Mouse (Mus musculus): ENCODE measurements around the gene Siah1b. TPM values are rescaled to one million over a fixed set of nuclear protein-coding genes. Genes with fewer than 3 reads are reported as not detected.

Gene Siah1b
- total RNA-seq, 2 experiments from 2014 or later: 8.6 to 13.1 TPM

DNA sequence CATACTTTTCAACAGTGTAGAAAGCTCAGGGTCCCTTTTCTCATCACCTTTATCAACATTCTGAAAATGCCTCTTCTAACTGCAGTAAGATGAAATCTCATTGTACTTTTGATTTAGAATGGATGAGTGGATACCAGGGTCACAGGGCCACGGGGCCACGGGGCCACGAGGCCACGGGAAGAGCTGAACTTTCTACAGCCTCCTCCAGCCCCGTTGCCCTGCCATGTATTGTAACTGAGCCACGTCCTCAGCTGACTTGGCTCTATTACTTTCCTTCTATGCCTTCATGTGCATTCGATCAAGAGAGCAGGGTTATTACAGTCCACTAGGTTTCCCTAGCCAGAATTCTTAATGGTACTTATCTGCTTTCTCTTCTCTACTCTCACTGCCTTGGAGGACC is 40.4 kb downstream of the Siah1b start:
- ATAC-seq (replicated peaks; ENCODE audit: poor library complexity, severe bottlenecking): no peak

DNA sequence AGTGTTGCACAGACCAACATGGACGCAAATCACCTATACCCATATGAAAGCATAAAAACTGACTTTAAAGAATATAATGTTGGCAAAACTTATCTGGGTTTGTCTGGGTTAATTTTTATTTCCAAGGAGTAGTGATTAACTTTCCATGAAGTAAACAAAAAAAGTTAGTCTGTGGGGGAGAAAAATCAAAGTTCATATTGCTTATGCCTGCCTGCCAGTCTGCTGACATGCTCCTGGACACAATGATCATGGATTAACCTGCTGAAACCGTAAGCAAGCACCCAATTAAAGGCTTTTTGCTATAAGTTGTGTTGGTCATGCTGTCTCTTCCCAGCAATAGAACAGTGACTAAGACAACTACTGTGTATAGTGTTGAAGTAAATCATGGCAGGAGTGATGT is 40.9 kb downstream of the Siah1b start:
- no peak for ATAC-seq (replicated peaks; ENCODE audit: poor library complexity, severe bottlenecking)

DNA sequence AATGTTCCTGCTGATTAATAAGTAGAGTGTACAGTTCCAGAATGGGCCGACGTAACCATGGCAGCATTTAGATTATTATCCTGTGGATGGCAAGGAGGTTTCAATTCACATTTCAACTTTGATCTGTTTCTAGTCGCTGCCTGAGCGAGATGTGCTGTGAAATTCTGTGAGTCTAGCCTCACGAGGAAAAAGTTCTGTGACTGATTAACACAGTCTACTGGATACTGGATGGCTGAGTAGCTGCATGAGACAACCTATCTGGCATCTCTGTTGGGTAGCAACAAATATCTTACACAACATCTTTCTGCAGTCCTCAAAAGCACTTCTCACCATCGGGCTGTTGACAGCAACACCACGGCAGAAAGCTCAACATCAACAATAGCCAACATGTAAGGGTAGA is 43.8 kb downstream of the Siah1b start:
- no peak for ATAC-seq (replicated peaks; ENCODE audit: poor library complexity, severe bottlenecking)

DNA sequence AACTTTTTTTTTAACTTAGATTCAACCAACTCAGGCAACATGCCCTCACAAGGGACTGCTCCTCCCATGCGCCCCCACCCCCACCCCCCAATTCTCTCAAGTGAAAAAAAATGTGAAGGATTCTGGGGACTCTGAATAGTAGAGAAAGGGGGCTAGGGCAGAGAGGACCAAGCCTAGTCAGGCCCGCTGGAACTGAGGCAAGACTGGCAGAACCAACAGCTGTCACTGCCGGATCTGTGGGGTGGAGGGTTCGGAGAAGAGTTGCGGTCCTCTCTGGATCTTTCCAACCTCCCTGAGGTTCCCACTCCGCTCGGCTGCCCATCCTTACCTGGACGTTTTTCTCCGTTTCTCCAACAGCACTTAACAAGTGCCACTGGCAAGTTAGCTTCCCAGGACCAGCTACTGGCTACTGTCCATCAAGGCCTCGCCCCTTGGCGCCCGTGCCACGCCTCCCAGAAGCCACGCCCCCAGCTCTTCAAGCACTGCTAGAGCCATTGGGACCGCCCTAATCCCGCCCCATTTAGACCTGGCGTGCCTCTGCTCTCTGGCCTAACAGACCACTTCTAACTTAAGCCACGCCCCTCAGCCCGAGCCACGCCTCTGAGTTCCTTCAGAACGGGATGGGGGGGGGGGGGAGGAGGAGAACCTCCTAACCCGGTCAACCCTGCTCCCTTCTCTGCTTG is 48.5 kb downstream of the Siah1b start, which contains the start of gene Car5b:
Gene Car5b (minus strand): TSS at position 391 of the 683 bp plus-strand sequence.
- ATAC-seq (replicated peaks; ENCODE audit: poor library complexity, severe bottlenecking): peak; percentile 100

Other genes with a start within 250 kb of the Siah1b start
- gene Ap1s2, start 167.5 kb downstream of the Siah1b start, total RNA-seq (2014; fragmentation: Nextera tagmentation): 48.8 and 68.5 TPM in 2 replicates
- 32.0 and 38.7 TPM in 2 replicates for gene Ap1s2, start 167.5 kb downstream of the Siah1b start, total RNA-seq (2017)
- 28.7 and 44.5 TPM in 2 replicates for gene Zrsr2, start 117.8 kb downstream of the Siah1b start, total RNA-seq (2014; fragmentation: Nextera tagmentation)
- 42.5 and 65.0 TPM in 2 replicates for gene Zrsr2, start 117.8 kb downstream of the Siah1b start, total RNA-seq (2017)
- not detected in 2 replicates for gene Car5b, start 48.5 kb downstream of the Siah1b start, total RNA-seq (2014; fragmentation: Nextera tagmentation)
- gene Car5b, start 48.5 kb downstream of the Siah1b start, total RNA-seq (2017): 0.43 TPM in 1 of 2 replicates, not detected in the other
- gene Cltrn, start 12.3 kb upstream of the Siah1b start, total RNA-seq (2014; fragmentation: Nextera tagmentation): not detected in 2 replicates
- gene Cltrn, start 12.3 kb upstream of the Siah1b start, total RNA-seq (2017): not detected in 2 replicates
- gene Ace2, start 62.8 kb upstream of the Siah1b start, total RNA-seq (2014; fragmentation: Nextera tagmentation): not detected in 2 replicates
- not detected in 2 replicates for gene Ace2, start 62.8 kb upstream of the Siah1b start, total RNA-seq (2017)
- 4.7 and 5.5 TPM in 2 replicates for gene Bmx, start 181.7 kb upstream of the Siah1b start, total RNA-seq (2014; fragmentation: Nextera tagmentation)
- 5.0 and 10.1 TPM in 2 replicates for gene Bmx, start 181.7 kb upstream of the Siah1b start, total RNA-seq (2017)
- 3.6 TPM in 1 of 2 replicates, not detected in the other for gene Pir, start 192.9 kb upstream of the Siah1b start, total RNA-seq (2014; fragmentation: Nextera tagmentation)
- gene Pir, start 192.9 kb upstream of the Siah1b start, total RNA-seq (2017): 2.5 TPM in 1 of 2 replicates, not detected in the other

All from granulocyte monocyte progenitor cell, adult 5-6 weeks (primary cell).